Mouse (Mus musculus): ENCODE data around the gene Ep400. TPM values are rescaled to one million over a fixed set of nuclear protein-coding genes. Genes with fewer than 3 reads are reported as not detected.
A peak's percentile ranks its signal among the peaks of the same experiment; 100 is the strongest.

Ep400 gene
- polyA plus RNA-seq, 1 experiment from 2014 or later = 28.5 TPM

- no peak overlapping the region for H3K9ac ChIP-seq
- H3K36me3 ChIP-seq = peaks cover 85% of the 10 kb centered on the region
- no peak overlapping the region for H3K4me3 ChIP-seq
- no peak for ATAC-seq
- H3K9me3 ChIP-seq (replicated peaks) = no peaks in the 10 kb centered on the region
- H3K4me2 ChIP-seq = no peak overlapping the region
- 80% methylated on average over 3 of the region's 3 CpGs for WGBS (ENCODE audit: insufficient replicate concordance)
- H3K27ac ChIP-seq = no peak overlapping the region
- H3K27me3 ChIP-seq (replicated peaks) = no peaks in the 10 kb centered on the region
- H3K4me1 ChIP-seq = peaks cover 73% of the 10 kb centered on the region
Measured at GRCm38 (mm10) chr5:110801036-110801624, 30.6 kb upstream of the Ep400 start.

GRCm38 (mm10) chr5:110797696-110798095 is 27.2 kb upstream of the Ep400 start:
- H3K4me1 ChIP-seq = peaks cover 38% of the 10 kb centered on the region
- no peak overlapping the region for H3K4me2 ChIP-seq
- H3K27me3 ChIP-seq (replicated peaks) = no peaks in the 10 kb centered on the region
- ATAC-seq = peak; percentile 53
- H3K4me3 ChIP-seq = no peak overlapping the region
- H3K9ac ChIP-seq = no peak overlapping the region
- WGBS (ENCODE audit: insufficient replicate concordance) = 75% methylated on average over 4 of the region's 4 CpGs
- H3K27ac ChIP-seq = peak overlapping the region; percentile 46; the same call in 1 of the 2 replicates
- H3K9me3 ChIP-seq (replicated peaks) = no peaks in the 10 kb centered on the region
- peaks cover 97% of the 10 kb centered on the region for H3K36me3 ChIP-seq

GRCm38 (mm10) chr5:110794363-110794762 is 23.8 kb upstream of the Ep400 start:
- Histone ChIP-seq H3K9ac (no peak overlapping the region), H3K4me3 (no peak overlapping the region), H3K4me1 (peaks cover 6% of the 10 kb centered on the region; the same call in 1 of the 2 replicates), H3K27me3 (replicated peaks) (no peaks in the 10 kb centered on the region), H3K4me2 (no peak overlapping the region), H3K9me3 (replicated peaks) (no peaks in the 10 kb centered on the region), H3K27ac (no peak overlapping the region), H3K36me3 (peaks cover 100% of the 10 kb centered on the region)
- WGBS (ENCODE audit: insufficient replicate concordance) = 88% methylated on average over 7 of the region's 7 CpGs
- no peak for ATAC-seq

- H3K9me3 ChIP-seq (replicated peaks) = no peaks in the 10 kb centered on the region
- peaks cover 89% of the 10 kb centered on the region for H3K36me3 ChIP-seq
- H3K27ac ChIP-seq = 0 out of 2 replicates have a peak overlapping the region, but pooled peaks have one; percentile 20
- H3K4me1 ChIP-seq = peaks cover 31% of the 10 kb centered on the region; the same call in 1 of the 2 replicates
- WGBS (ENCODE audit: insufficient replicate concordance) = 49% methylated on average over 5 of the region's 5 CpGs
- no peak overlapping the region for H3K9ac ChIP-seq
- H3K4me3 ChIP-seq = no peak overlapping the region
- peak; percentile 62 for ATAC-seq
- H3K4me2 ChIP-seq = no peak overlapping the region
- no peaks in the 10 kb centered on the region for H3K27me3 ChIP-seq (replicated peaks)
Measured at GRCm38 (mm10) chr5:110788684-110789083, 18.2 kb upstream of the Ep400 start.

- no peaks in the 10 kb centered on the region for H3K9me3 ChIP-seq (replicated peaks)
- no peak overlapping the region for H3K4me2 ChIP-seq
- no peak overlapping the region for H3K4me3 ChIP-seq
- no peak for ATAC-seq
- peaks cover 53% of the 10 kb centered on the region for H3K4me1 ChIP-seq
- H3K27ac ChIP-seq = no peak overlapping the region
- peaks cover 65% of the 10 kb centered on the region for H3K36me3 ChIP-seq
- H3K9ac ChIP-seq = no peak overlapping the region
- H3K27me3 ChIP-seq (replicated peaks) = no peaks in the 10 kb centered on the region
- WGBS (ENCODE audit: insufficient replicate concordance) = 69% methylated on average over 11 of the region's 11 CpGs
Measured at GRCm38 (mm10) chr5:110786081-110786835, 15.7 kb upstream of the Ep400 start.

- Histone ChIP-seq H3K4me3 (no peak overlapping the region), H3K4me1 (peaks cover 72% of the 10 kb centered on the region), H3K27ac (peak overlapping the region; percentile 87), H3K27me3 (replicated peaks) (no peaks in the 10 kb centered on the region), H3K4me2 (no peak overlapping the region), H3K9ac (no peak overlapping the region), H3K36me3 (peaks cover 43% of the 10 kb centered on the region), H3K9me3 (replicated peaks) (no peaks in the 10 kb centered on the region)
- WGBS (ENCODE audit: insufficient replicate concordance) = 75% methylated on average over 8 of the region's 8 CpGs
- no peak for ATAC-seq
Measured at GRCm38 (mm10) chr5:110783150-110783549, 12.6 kb upstream of the Ep400 start.

- Histone ChIP-seq H3K9me3 (replicated peaks) (no peaks in the 10 kb centered on the region), H3K27me3 (replicated peaks) (no peaks in the 10 kb centered on the region), H3K4me1 (peaks cover 70% of the 10 kb centered on the region), H3K4me2 (peak overlapping the region; percentile 97), H3K27ac (peak overlapping the region; percentile 87), H3K36me3 (peaks cover 43% of the 10 kb centered on the region), H3K9ac (peak overlapping the region; percentile 57), H3K4me3 (0 out of 2 replicates have a peak overlapping the region, but pooled peaks have one; percentile 78)
- WGBS (ENCODE audit: insufficient replicate concordance) = 31% methylated on average over 7 of the region's 7 CpGs
- ATAC-seq = peak; percentile 81
Measured at GRCm38 (mm10) chr5:110781529-110782238, 11.2 kb upstream of the Ep400 start.

- Histone ChIP-seq H3K36me3 (peaks cover 43% of the 10 kb centered on the region), H3K4me1 (peaks cover 67% of the 10 kb centered on the region), H3K9me3 (replicated peaks) (no peaks in the 10 kb centered on the region), H3K4me2 (peak overlapping the region; percentile 97), H3K27me3 (replicated peaks) (no peaks in the 10 kb centered on the region), H3K4me3 (peak overlapping the region; percentile 78), H3K9ac (peak overlapping the region; percentile 91), H3K27ac (peak overlapping the region; percentile 87)
- WGBS (ENCODE audit: insufficient replicate concordance) = 61% methylated on average over 10 of the region's 10 CpGs
- ATAC-seq = peak; percentile 45
Measured at GRCm38 (mm10) chr5:110780761-110781528, 10.4 kb upstream of the Ep400 start.

- Histone ChIP-seq H3K4me2 (peak within 1 kb of the TSS; percentile 97), H3K4me3 (peak within 1 kb of the TSS; percentile 78), H3K36me3 (peaks cover 44% of the 10 kb centered on the region), H3K4me1 (peaks cover 67% of the 10 kb centered on the region), H3K9ac (peak within 1 kb of the TSS; percentile 91), H3K27me3 (replicated peaks) (no peaks in the 10 kb centered on the region), H3K27ac (peak within 1 kb of the TSS; percentile 87), H3K9me3 (replicated peaks) (no peaks in the 10 kb centered on the region)
- ATAC-seq = peak; percentile 81
- WGBS (ENCODE audit: insufficient replicate concordance) = 1% methylated on average over 57 of the region's 57 CpGs
Measured at GRCm38 (mm10) chr5:110779998-110780760, 9.7 kb upstream of the Ep400 start, which contains the start of gene Pus1. TSS of gene Pus1 (minus strand) at chr5:110780659.

- Histone ChIP-seq H3K4me3 (peak overlapping the region; percentile 78), H3K4me2 (peak overlapping the region; percentile 97), H3K9ac (peak overlapping the region; percentile 91), H3K27ac (peak overlapping the region; percentile 87; the same call in 1 of the 2 replicates), H3K9me3 (replicated peaks) (no peaks in the 10 kb centered on the region), H3K4me1 (peaks cover 71% of the 10 kb centered on the region), H3K36me3 (peaks cover 46% of the 10 kb centered on the region), H3K27me3 (replicated peaks) (no peaks in the 10 kb centered on the region)
- ATAC-seq = no peak
- WGBS (ENCODE audit: insufficient replicate concordance) = 11% methylated on average over 15 of the region's 15 CpGs
Measured at GRCm38 (mm10) chr5:110779276-110779997, 8.9 kb upstream of the Ep400 start.

Data from liver, embryonic 12.5 days (tissue).